Mouse (Mus musculus) stomach, embryonic 15.5 days (tissue): ENCODE results near the gene Rasgrp3. TPM values are rescaled to one million over a fixed set of nuclear protein-coding genes. Genes with fewer than 3 reads are reported as not detected.
A peak's percentile ranks its signal among the peaks of the same experiment; 100 is the strongest.
"Not testable (repeated sequence)": the region's sequence is repeated elsewhere in the genome, so short reads cannot be mapped to it uniquely, and the experiment has no call there.

Experiments
- ATAC-seq: fragments of 200-750 bp; cut with Nextera tagmentation; 2 replicates; pipeline ENCODE4 v1.8.0; 2017; ENCODE audit warnings: low read depth, moderate number of reproducible peaks, moderate TSS enrichment; ENCODE audit not compliant: insufficient read depth, low FRiP score
- H3K27ac ChIP-seq: fragments of 300-500 bp; sonication (generic); 2 replicates; pipeline ENCODE4 v1.5.1; 2015; ENCODE audit warnings: mild to moderate bottlenecking, inconsistent platforms
- H3K27me3 ChIP-seq: fragments of 300-500 bp; sonication (generic); replicated peaks from 2 replicates; pipeline ENCODE4 v1.6.1; 2015; ENCODE audit warnings: inconsistent platforms
- H3K36me3 ChIP-seq: fragments of 300-500 bp; sonication (generic); 2 replicates; pipeline ENCODE4 v1.6.1; 2015; ENCODE audit warnings: inconsistent platforms
- H3K4me1 ChIP-seq: fragments of 300-500 bp; sonication (generic); 2 replicates; pipeline ENCODE4 v1.6.1; 2015; ENCODE audit warnings: inconsistent platforms
- H3K4me2 ChIP-seq: fragments of 300-500 bp; sonication (generic); 2 replicates; pipeline ENCODE4 v1.6.1; 2015; ENCODE audit warnings: mild to moderate bottlenecking, inconsistent platforms
- H3K4me3 ChIP-seq: fragments of 300-500 bp; sonication (generic); replicated peaks from 2 replicates; pipeline ENCODE4 v1.5.1; 2015; ENCODE audit warnings: inconsistent platforms
- H3K9ac ChIP-seq: fragments of 300-500 bp; sonication (generic); 2 replicates; pipeline ENCODE4 v1.6.1; 2015; ENCODE audit warnings: inconsistent platforms
- H3K9me3 ChIP-seq: fragments of 300-500 bp; sonication (generic); 2 replicates; pipeline ENCODE4 v1.6.1; 2016; ENCODE audit warnings: inconsistent platforms
- WGBS: fragments of 180-500 bp; shearing (Covaris S2); methylation state at CpG from one replicate; pipeline ENCODE4 v1.1.7; 2015; 5-methylcytosine and 5-hydroxymethylcytosine counted together
- polyA plus RNA-seq: library from polyadenylated mRNA; unstranded; fragments of >200 nt; fragmentation: Nextera tagmentation; extraction: Ambion mirVana; gene quantifications from 2 replicates; pipeline ENCODE4 v1.2.1, GENCODE M21; 2015

The Rasgrp3 gene
- polyA plus RNA-seq, 1 experiment from 2014 or later, result 15.2 TPM

- H3K4me3 ChIP-seq, H3K27me3 ChIP-seq, H3K9ac ChIP-seq, H3K9me3 ChIP-seq, H3K4me2 ChIP-seq, H3K36me3 ChIP-seq, ATAC-seq, H3K27ac ChIP-seq: not testable (repeated sequence)
- H3K4me1 ChIP-seq, result 0 out of 2 replicates have a peak, but pooled peaks cover 13% of the 10 kb centered on the region
- WGBS, result 61% methylated on average over 1 of the region's 1 CpGs
These were observed 27.5 kb downstream of the Rasgrp3 start for GRCm38 (mm10) chr17:75463223-75463622.

GRCm38 (mm10) chr17:75463645-75464044 lies 27.9 kb downstream of the Rasgrp3 start:
- H3K4me3 ChIP-seq, result no peak overlapping the region
- H3K36me3 ChIP-seq, result no peaks in the 10 kb centered on the region
- ATAC-seq, result no peak
- WGBS, result 63% methylated on average over 2 of the region's 2 CpGs
- no peaks in the 10 kb centered on the region for H3K9me3 ChIP-seq
- H3K9ac ChIP-seq, result no peak overlapping the region
- H3K27me3 ChIP-seq, result no peaks in the 10 kb centered on the region
- H3K27ac ChIP-seq, result no peak overlapping the region
- no peak overlapping the region for H3K4me2 ChIP-seq
- 0 out of 2 replicates have a peak, but pooled peaks cover 13% of the 10 kb centered on the region for H3K4me1 ChIP-seq

- Histone ChIP-seq H3K27ac (peak overlapping the region; percentile 55; the same call in 1 of the 2 replicates), H3K4me3 (no peak overlapping the region), H3K4me1 (0 out of 2 replicates have a peak, but pooled peaks cover 13% of the 10 kb centered on the region), H3K9me3 (no peaks in the 10 kb centered on the region), H3K36me3 (no peaks in the 10 kb centered on the region), H3K9ac (no peak overlapping the region), H3K27me3 (no peaks in the 10 kb centered on the region), H3K4me2 (peak overlapping the region; percentile 55)
- 18% methylated on average over 9 of the region's 9 CpGs for WGBS
- ATAC-seq, result no peak
These were observed 28.8 kb downstream of the Rasgrp3 start for GRCm38 (mm10) chr17:75464331-75464982.

- peak overlapping the region; percentile 23 for H3K4me3 ChIP-seq
- 0 out of 2 replicates have a peak, but pooled peaks cover 13% of the 10 kb centered on the region for H3K4me1 ChIP-seq
- H3K27me3 ChIP-seq, result no peaks in the 10 kb centered on the region
- H3K4me2 ChIP-seq, result peak overlapping the region; percentile 55
- no peaks in the 10 kb centered on the region for H3K36me3 ChIP-seq
- no peak overlapping the region for H3K9ac ChIP-seq
- no peaks in the 10 kb centered on the region for H3K9me3 ChIP-seq
- 2% methylated on average over 15 of the region's 15 CpGs for WGBS
- peak; percentile 76 for ATAC-seq
- peak overlapping the region; percentile 55 for H3K27ac ChIP-seq
These were observed 29.4 kb downstream of the Rasgrp3 start for GRCm38 (mm10) chr17:75464983-75465634.

GRCm38 (mm10) chr17:75465635-75465997 lies 29.9 kb downstream of the Rasgrp3 start:
- 5% methylated on average over 14 of the region's 14 CpGs for whole genome bisulfite sequencing
- Histone ChIP-seq H3K4me1 (0 out of 2 replicates have a peak, but pooled peaks cover 13% of the 10 kb centered on the region), H3K4me3 (peak overlapping the region; percentile 23), H3K36me3 (no peaks in the 10 kb centered on the region), H3K9me3 (no peaks in the 10 kb centered on the region), H3K4me2 (peak overlapping the region; percentile 55), H3K27ac (peak overlapping the region; percentile 55; the same call in 1 of the 2 replicates), H3K9ac (no peak overlapping the region), H3K27me3 (no peaks in the 10 kb centered on the region)
- no peak for ATAC-seq

GRCm38 (mm10) chr17:75466948-75467347 lies 31.3 kb downstream of the Rasgrp3 start:
- no peaks in the 10 kb centered on the region for H3K27me3 ChIP-seq
- 81% methylated on average over 4 of the region's 4 CpGs for WGBS
- no peaks in the 10 kb centered on the region for H3K36me3 ChIP-seq
- H3K4me1 ChIP-seq, result 0 out of 2 replicates have a peak, but pooled peaks cover 13% of the 10 kb centered on the region
- H3K9me3 ChIP-seq, result no peaks in the 10 kb centered on the region
- no peak overlapping the region for H3K4me2 ChIP-seq
- ATAC-seq, result no peak
- H3K27ac ChIP-seq, result no peak overlapping the region
- no peak overlapping the region for H3K4me3 ChIP-seq
- no peak overlapping the region for H3K9ac ChIP-seq

- Histone ChIP-seq H3K9me3 (no peaks in the 10 kb centered on the region), H3K36me3 (no peaks in the 10 kb centered on the region), H3K9ac (no peak overlapping the region), H3K4me1 (0 out of 2 replicates have a peak, but pooled peaks cover 13% of the 10 kb centered on the region), H3K4me3 (no peak overlapping the region), H3K4me2 (no peak overlapping the region), H3K27ac (no peak overlapping the region), H3K27me3 (no peaks in the 10 kb centered on the region)
- WGBS, result 83% methylated on average over 2 of the region's 2 CpGs
- ATAC-seq, result no peak
These were observed 31.8 kb downstream of the Rasgrp3 start for GRCm38 (mm10) chr17:75467526-75467925.

- H3K27ac ChIP-seq, result no peak overlapping the region
- H3K9ac ChIP-seq, result no peak overlapping the region
- no peak overlapping the region for H3K4me3 ChIP-seq
- H3K4me2 ChIP-seq, result no peak overlapping the region
- H3K4me1 ChIP-seq, result 0 out of 2 replicates have a peak, but pooled peaks cover 13% of the 10 kb centered on the region
- no peaks in the 10 kb centered on the region for H3K27me3 ChIP-seq
- no peaks in the 10 kb centered on the region for H3K9me3 ChIP-seq
- no peaks in the 10 kb centered on the region for H3K36me3 ChIP-seq
- no peak for ATAC-seq
- WGBS, result 92% methylated on average over 10 of the region's 10 CpGs
These were observed 32.9 kb downstream of the Rasgrp3 start for GRCm38 (mm10) chr17:75468479-75469114.

- Histone ChIP-seq H3K9me3 (no peaks in the 10 kb centered on the region), H3K36me3 (no peaks in the 10 kb centered on the region), H3K4me3 (no peak overlapping the region), H3K27ac (no peak overlapping the region), H3K27me3 (no peaks in the 10 kb centered on the region), H3K4me1 (0 out of 2 replicates have a peak, but pooled peaks cover 3% of the 10 kb centered on the region), H3K4me2 (no peak overlapping the region), H3K9ac (no peak overlapping the region)
- no peak for ATAC-seq
- WGBS, result 31% methylated on average over 6 of the region's 6 CpGs
These were observed 34.6 kb downstream of the Rasgrp3 start for GRCm38 (mm10) chr17:75470325-75470724.

- Histone ChIP-seq H3K9ac (no peak overlapping the region), H3K36me3 (no peaks in the 10 kb centered on the region), H3K4me3 (no peak overlapping the region), H3K27ac (no peak overlapping the region), H3K27me3 (no peaks in the 10 kb centered on the region), H3K4me2 (no peak overlapping the region), H3K4me1 (no peaks in the 10 kb centered on the region), H3K9me3 (no peaks in the 10 kb centered on the region)
- 81% methylated on average over 7 of the region's 7 CpGs for WGBS
- ATAC-seq, result no peak
These were observed 35.4 kb downstream of the Rasgrp3 start for GRCm38 (mm10) chr17:75470885-75471610.

GRCm38 (mm10) chr17:75471644-75472253 lies 36.1 kb downstream of the Rasgrp3 start:
- Histone ChIP-seq H3K4me2 (no peak overlapping the region), H3K27ac (peak overlapping the region; percentile 35; the same call in 1 of the 2 replicates), H3K9me3 (no peaks in the 10 kb centered on the region), H3K27me3 (no peaks in the 10 kb centered on the region), H3K4me3 (no peak overlapping the region), H3K36me3 (no peaks in the 10 kb centered on the region), H3K4me1 (no peaks in the 10 kb centered on the region), H3K9ac (no peak overlapping the region)
- 55% methylated on average over 6 of the region's 6 CpGs for WGBS
- no peak for ATAC-seq
